Mouse (Mus musculus): ENCODE data around the gene Leap2. TPM values are rescaled to one million over a fixed set of nuclear protein-coding genes. Genes with fewer than 3 reads are reported as not detected.

Leap2 gene
- polyA plus RNA-seq, 1 experiment, result not detected

- Histone ChIP-seq H3ac (ENCODE audit: control insufficient read depth, insufficient read length, low read depth) (no peak overlapping the region), H3K27me3 (ENCODE audit: control insufficient read depth, insufficient read depth, insufficient read length) (peaks cover 10% of the 10 kb centered on the region), H3K4me3 (ENCODE audit: insufficient read depth, poor library complexity, severe bottlenecking) (no peak overlapping the region), H3K36me3 (ENCODE audit: control insufficient read depth, insufficient read depth) (no peaks in the 10 kb centered on the region), H3K79me2 (ENCODE audit: control insufficient read depth, insufficient read depth) (no peaks in the 10 kb centered on the region), H3K79me3 (ENCODE audit: low read depth) (no peaks in the 10 kb centered on the region)
- TF ChIP-seq MYOD1 (IDR thresholded peaks at IDR 0.05; ENCODE audit: control insufficient read depth, insufficient read length, low read depth) (no peak), CEBPB (IDR thresholded peaks at IDR 0.05; ENCODE audit: low read depth) (no peak), USF1 (IDR thresholded peaks at IDR 0.05; ENCODE audit: low read depth) (no peak), FOSL1 (IDR thresholded peaks at IDR 0.05; ENCODE audit: insufficient read depth, low read length, poor library complexity, severe bottlenecking) (no peak), CTCF (IDR thresholded peaks at IDR 0.05; ENCODE audit: control insufficient read depth, insufficient read depth, insufficient read length) (no peak), MAX (IDR thresholded peaks at IDR 0.05) (no peak)
Observed at GRCm38 (mm10) chr11:53448529-53448928, 25.6 kb upstream of the Leap2 start.

- TF ChIP-seq CEBPB (IDR thresholded peaks at IDR 0.05; ENCODE audit: low read depth), result no peak
- no peak for TF ChIP-seq MYOD1 (IDR thresholded peaks at IDR 0.05; ENCODE audit: control insufficient read depth, insufficient read length, low read depth)
- TF ChIP-seq USF1 (IDR thresholded peaks at IDR 0.05; ENCODE audit: low read depth), result no peak
- no peak for TF ChIP-seq FOSL1 (IDR thresholded peaks at IDR 0.05; ENCODE audit: insufficient read depth, low read length, poor library complexity, severe bottlenecking)
- TF ChIP-seq MYOG (IDR thresholded peaks at IDR 0.05; ENCODE audit: control insufficient read depth, extremely low read depth, insufficient read length), result no peak
- TF ChIP-seq MAX (IDR thresholded peaks at IDR 0.05), result no peak
- no peak for TF ChIP-seq CTCF (IDR thresholded peaks at IDR 0.05; ENCODE audit: control insufficient read depth, insufficient read depth, insufficient read length)
- H3ac ChIP-seq (ENCODE audit: control insufficient read depth, insufficient read length, low read depth), result no peak overlapping the region
- H3K79me3 ChIP-seq (ENCODE audit: low read depth), result no peaks in the 10 kb centered on the region
- no peak overlapping the region for H3K4me3 ChIP-seq (ENCODE audit: insufficient read depth, poor library complexity, severe bottlenecking)
- peaks cover 10% of the 10 kb centered on the region for H3K27me3 ChIP-seq (ENCODE audit: control insufficient read depth, insufficient read depth, insufficient read length)
- H3K36me3 ChIP-seq (ENCODE audit: control insufficient read depth, insufficient read depth), result no peaks in the 10 kb centered on the region
- no peaks in the 10 kb centered on the region for H3K79me2 ChIP-seq (ENCODE audit: control insufficient read depth, insufficient read depth)
Observed at GRCm38 (mm10) chr11:53447996-53448395, 25.0 kb upstream of the Leap2 start.

GRCm38 (mm10) chr11:53446183-53446582, 23.2 kb upstream of the Leap2 start:
- H3K36me3 ChIP-seq (ENCODE audit: control insufficient read depth, insufficient read depth), result no peaks in the 10 kb centered on the region
- H3K79me2 ChIP-seq (ENCODE audit: control insufficient read depth, insufficient read depth), result no peaks in the 10 kb centered on the region
- no peak for TF ChIP-seq FOSL1 (IDR thresholded peaks at IDR 0.05; ENCODE audit: insufficient read depth, low read length, poor library complexity, severe bottlenecking)
- no peak for TF ChIP-seq CTCF (IDR thresholded peaks at IDR 0.05; ENCODE audit: control insufficient read depth, insufficient read depth, insufficient read length)
- no peak for TF ChIP-seq USF1 (IDR thresholded peaks at IDR 0.05; ENCODE audit: low read depth)
- no peak for TF ChIP-seq MAX (IDR thresholded peaks at IDR 0.05)
- no peak for TF ChIP-seq MYOD1 (IDR thresholded peaks at IDR 0.05; ENCODE audit: control insufficient read depth, insufficient read length, low read depth)
- TF ChIP-seq MYOG (IDR thresholded peaks at IDR 0.05; ENCODE audit: control insufficient read depth, extremely low read depth, insufficient read length), result no peak
- TF ChIP-seq CEBPB (IDR thresholded peaks at IDR 0.05; ENCODE audit: low read depth), result no peak
- H3K27me3 ChIP-seq (ENCODE audit: control insufficient read depth, insufficient read depth, insufficient read length), result peaks cover 10% of the 10 kb centered on the region
- no peak overlapping the region for H3ac ChIP-seq (ENCODE audit: control insufficient read depth, insufficient read length, low read depth)
- H3K79me3 ChIP-seq (ENCODE audit: low read depth), result no peaks in the 10 kb centered on the region
- no peak overlapping the region for H3K4me3 ChIP-seq (ENCODE audit: insufficient read depth, poor library complexity, severe bottlenecking)

GRCm38 (mm10) chr11:53445562-53445961, 22.6 kb upstream of the Leap2 start:
- Histone ChIP-seq H3ac (ENCODE audit: control insufficient read depth, insufficient read length, low read depth) (no peak overlapping the region), H3K4me3 (ENCODE audit: insufficient read depth, poor library complexity, severe bottlenecking) (no peak overlapping the region), H3K27me3 (ENCODE audit: control insufficient read depth, insufficient read depth, insufficient read length) (peaks cover 6% of the 10 kb centered on the region), H3K79me2 (ENCODE audit: control insufficient read depth, insufficient read depth) (no peaks in the 10 kb centered on the region), H3K79me3 (ENCODE audit: low read depth) (no peaks in the 10 kb centered on the region), H3K36me3 (ENCODE audit: control insufficient read depth, insufficient read depth) (no peaks in the 10 kb centered on the region)
- TF ChIP-seq USF1 (IDR thresholded peaks at IDR 0.05; ENCODE audit: low read depth) (no peak), MYOD1 (IDR thresholded peaks at IDR 0.05; ENCODE audit: control insufficient read depth, insufficient read length, low read depth) (no peak), CEBPB (IDR thresholded peaks at IDR 0.05; ENCODE audit: low read depth) (no peak), FOSL1 (IDR thresholded peaks at IDR 0.05; ENCODE audit: insufficient read depth, low read length, poor library complexity, severe bottlenecking) (no peak), MYOG (IDR thresholded peaks at IDR 0.05; ENCODE audit: control insufficient read depth, extremely low read depth, insufficient read length) (no peak), MAX (IDR thresholded peaks at IDR 0.05) (no peak), CTCF (IDR thresholded peaks at IDR 0.05; ENCODE audit: control insufficient read depth, insufficient read depth, insufficient read length) (no peak)

GRCm38 (mm10) chr11:53443861-53444260, 20.9 kb upstream of the Leap2 start:
- Histone ChIP-seq H3K27me3 (ENCODE audit: control insufficient read depth, insufficient read depth, insufficient read length) (no peaks in the 10 kb centered on the region), H3K79me2 (ENCODE audit: control insufficient read depth, insufficient read depth) (no peaks in the 10 kb centered on the region), H3ac (ENCODE audit: control insufficient read depth, insufficient read length, low read depth) (no peak overlapping the region), H3K79me3 (ENCODE audit: low read depth) (no peaks in the 10 kb centered on the region), H3K4me3 (ENCODE audit: insufficient read depth, poor library complexity, severe bottlenecking) (no peak overlapping the region), H3K36me3 (ENCODE audit: control insufficient read depth, insufficient read depth) (no peaks in the 10 kb centered on the region)
- TF ChIP-seq CEBPB (IDR thresholded peaks at IDR 0.05; ENCODE audit: low read depth) (no peak), MAX (IDR thresholded peaks at IDR 0.05) (peak; percentile 37)

GRCm38 (mm10) chr11:53441921-53442320, 19.0 kb upstream of the Leap2 start:
- TF ChIP-seq CEBPB (IDR thresholded peaks at IDR 0.05; ENCODE audit: low read depth), result no peak
- TF ChIP-seq MYOG (IDR thresholded peaks at IDR 0.05; ENCODE audit: control insufficient read depth, extremely low read depth, insufficient read length), result no peak
- no peak for TF ChIP-seq USF1 (IDR thresholded peaks at IDR 0.05; ENCODE audit: low read depth)
- H3K79me3 ChIP-seq (ENCODE audit: low read depth), result no peaks in the 10 kb centered on the region
- H3ac ChIP-seq (ENCODE audit: control insufficient read depth, insufficient read length, low read depth), result no peak overlapping the region

More at GRCm38 (mm10) chr11:53441921-53442320, 19.0 kb upstream of the Leap2 start:
- Histone ChIP-seq H3K36me3 (ENCODE audit: control insufficient read depth, insufficient read depth) (no peaks in the 10 kb centered on the region), H3K4me3 (ENCODE audit: insufficient read depth, poor library complexity, severe bottlenecking) (no peak overlapping the region), H3K27me3 (ENCODE audit: control insufficient read depth, insufficient read depth, insufficient read length) (peaks cover 7% of the 10 kb centered on the region), H3K79me2 (ENCODE audit: control insufficient read depth, insufficient read depth) (no peaks in the 10 kb centered on the region)

Data from C2C12 (cell line).